ENCODE assay signal across 9 mouse cellular contexts in genomic region chr5:150152071-150152879, GRCm38 (mm10). TPM values are rescaled to one million over a fixed set of nuclear protein-coding genes. Genes with fewer than 3 reads are reported as not detected.
DNase-seq lines count a peak whose midpoint lies in the region; ATAC-seq lines count a peak whose summit lies in the region.
"Had no signal": no experiment of that assay in that cellular context is flagged by ENCODE, and none has a peak within 500 bp of the region (broad histone marks: within the 10 kb centered on the region; RNA-seq: fewer than 3 reads in every experiment).

No protein-coding gene starts in this region.

- no peak overlapping the region for H3K4me3 ChIP-seq in heart, embryonic 12.5 days
- no peak overlapping the region for H3K4me3 ChIP-seq in liver, embryonic 12.5 days

- H3K4me1 ChIP-seq in heart, embryonic 12.5 days (replicated peaks), result peaks cover 31% of the 10 kb centered on the region
- peaks cover 9% of the 10 kb centered on the region; the same call in 1 of the 2 replicates for H3K4me1 ChIP-seq in liver, embryonic 12.5 days

- H3K4me2 ChIP-seq in heart, embryonic 12.5 days, result no peak overlapping the region
- H3K4me2 ChIP-seq in liver, embryonic 12.5 days, result no peak overlapping the region

- H3K9ac ChIP-seq in heart, embryonic 12.5 days, result no peak overlapping the region
- H3K9ac ChIP-seq in liver, embryonic 12.5 days, result no peak overlapping the region

- DNase-seq in heart, adult 18-20 months, result peak; percentile 33 to 41
- peak; percentile 8 for DNase-seq in urinary bladder, postnatal 14 days (ENCODE audit: low spot score)
- no peak for DNase-seq in urinary bladder, postnatal 25 days (ENCODE audit: low spot score)
- peak; percentile 12 for DNase-seq in heart, postnatal 25 days (ENCODE audit: low spot score)
- peak; percentile 28 for DNase-seq in lung, postnatal 25 days (ENCODE audit: low spot score)
- no peak for DNase-seq in spleen, adult 18-20 months

- no peaks in the 10 kb centered on the region for H3K27me3 ChIP-seq in heart, embryonic 12.5 days (replicated peaks)
- no peaks in the 10 kb centered on the region for H3K27me3 ChIP-seq in liver, embryonic 12.5 days (replicated peaks)
- H3K27me3 ChIP-seq: CH12.LX had no signal

- H3K36me3 ChIP-seq in heart, embryonic 12.5 days, result no peaks in the 10 kb centered on the region
- H3K36me3 ChIP-seq in liver, embryonic 12.5 days, result no peaks in the 10 kb centered on the region

- H3K27ac ChIP-seq in heart, embryonic 12.5 days (ENCODE audit: poor library complexity, severe bottlenecking), result no peak overlapping the region
- no peak overlapping the region for H3K27ac ChIP-seq in liver, embryonic 12.5 days

- WGBS in heart, embryonic 12.5 days, result 71% methylated on average over 22 of the region's 22 CpGs
- 78% methylated on average over 22 of the region's 22 CpGs for WGBS in liver, embryonic 12.5 days (ENCODE audit: insufficient replicate concordance)

- intact Hi-C loops in heart, postnatal 25 days (cut with DNase I), result no loop called here

- ATAC-seq in heart, embryonic 12.5 days (ENCODE audit: insufficient number of reproducible peaks, low FRiP score), result no peak
- no peak for ATAC-seq in liver, embryonic 12.5 days

- peaks cover 4% of the 10 kb centered on the region; the same call in 1 of the 2 replicates for H3K9me3 ChIP-seq in heart, embryonic 12.5 days (replicated peaks)
- no peaks in the 10 kb centered on the region for H3K9me3 ChIP-seq in liver, embryonic 12.5 days (replicated peaks)

RNA-seq across cellular contexts. Expression of gene Fry, which starts 33.8 kb away (rescaled TPM):
- total RNA-seq in heart, adult 18-20 months (2021), result 100 to 1,000 TPM in 1 of 2 experiments, 10 to 100 TPM in 1; 97.6 to 122 TPM
- 30.6 and 37.2 TPM in 2 replicates for polyA plus RNA-seq in heart, embryonic 12.5 days (2016; fragmentation: Nextera tagmentation; extraction: Ambion mirVana)
- 100 to 1,000 TPM; 120 to 150 TPM for total RNA-seq in heart, postnatal 25 days (2021)
- 4.0 and 4.1 TPM in 2 replicates for polyA plus RNA-seq in liver, embryonic 12.5 days (2016; fragmentation: Nextera tagmentation; extraction: Ambion mirVana)

Comparison
In these comparisons a context has a peak if more than half of its experiments do, and no peak if none do; other contexts are left out.
1. DNase-seq: peak in heart, adult 18-20 months (2 of 2), urinary bladder, postnatal 14 days (single experiment), heart, postnatal 25 days (single experiment) and lung, postnatal 25 days (single experiment); none in urinary bladder, postnatal 25 days (single experiment) and spleen, adult 18-20 months (0 of 2).